In the genomic region with DNA sequence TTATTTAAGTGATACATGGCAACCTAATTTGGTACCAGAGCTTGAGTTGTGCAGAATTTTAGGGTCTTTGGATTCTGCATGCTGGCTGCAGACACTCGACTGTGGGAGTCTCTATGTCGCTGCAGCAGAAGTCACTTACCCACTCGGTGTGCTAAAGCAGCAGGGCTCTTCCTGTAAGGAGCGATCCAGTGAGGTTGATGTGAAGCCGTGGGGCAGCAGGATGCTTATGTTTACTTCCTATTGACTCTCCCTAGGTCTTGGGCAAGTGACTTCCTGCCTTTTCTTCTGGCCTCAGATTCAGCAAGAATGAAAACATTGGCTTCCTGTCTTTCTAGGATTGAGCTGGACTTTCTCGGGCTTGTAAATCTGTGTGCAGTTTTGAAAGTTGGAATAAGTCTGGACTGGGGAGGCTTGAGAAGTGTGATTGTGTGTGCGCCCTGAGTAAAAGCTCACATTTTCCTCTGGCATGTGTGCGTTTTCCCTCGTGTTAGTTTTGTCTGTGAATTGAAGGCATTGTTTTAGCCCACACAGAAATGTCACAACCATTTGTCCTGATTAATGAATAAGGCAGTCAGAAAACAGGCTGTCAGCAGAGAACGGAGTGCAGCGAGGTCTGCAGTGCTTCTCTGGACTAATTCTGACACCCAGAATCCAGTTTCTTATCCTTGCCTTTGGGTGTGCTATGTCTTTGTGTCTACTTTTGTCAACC, we compare ENCODE assay signal across 8 mouse cellular contexts.
DNase-seq lines count a peak whose midpoint lies in the region; ATAC-seq lines count a peak whose summit lies in the region.
"Had no signal": no experiment of that assay in that cellular context is flagged by ENCODE, and none has a peak within 500 bp of the region (broad histone marks: within the 10 kb centered on the region; RNA-seq: fewer than 3 reads in every experiment).

No protein-coding gene starts in this region.

- 0 out of 2 replicates have a peak, but pooled peaks cover under 1% of the 10 kb centered on the region for H3K36me3 ChIP-seq in neural tube, embryonic 13.5 days
- H3K36me3 ChIP-seq in heart, embryonic 16.5 days (ENCODE audit: control insufficient read depth, insufficient read depth) = peaks cover 11% of the 10 kb centered on the region
- H3K36me3 ChIP-seq in liver, embryonic 11.5 days (ENCODE audit: control insufficient read depth, insufficient read depth, low read length) = no peaks in the 10 kb centered on the region
- H3K36me3 ChIP-seq in forebrain, embryonic 15.5 days = no peaks in the 10 kb centered on the region

- H3K27ac ChIP-seq in neural tube, embryonic 13.5 days (replicated peaks) = peak overlapping the region; percentile 65
- peak overlapping the region; percentile 73 for H3K27ac ChIP-seq in heart, embryonic 16.5 days (ENCODE audit: low read length)
- H3K27ac ChIP-seq in liver, embryonic 11.5 days (ENCODE audit: low read depth, low read length) = peak overlapping the region; percentile 30; the same call in 1 of the 2 replicates
- no peak overlapping the region for H3K27ac ChIP-seq in forebrain, embryonic 15.5 days (replicated peaks)
- H3K27ac ChIP-seq: neural tube, embryonic 12.5 days had no signal

- H3K27me3 ChIP-seq in neural tube, embryonic 13.5 days = no peaks in the 10 kb centered on the region
- H3K27me3 ChIP-seq in heart, embryonic 16.5 days (ENCODE audit: control insufficient read depth, insufficient read depth, low read length) = no peaks in the 10 kb centered on the region
- H3K27me3 ChIP-seq in liver, embryonic 11.5 days (replicated peaks; ENCODE audit: control insufficient read depth, insufficient read depth, low read length) = no peaks in the 10 kb centered on the region
- H3K27me3 ChIP-seq in forebrain, embryonic 15.5 days = no peaks in the 10 kb centered on the region
- H3K27me3 ChIP-seq: neural tube, embryonic 12.5 days had no signal

- H3K4me3 ChIP-seq in neural tube, embryonic 13.5 days = no peak overlapping the region
- H3K4me3 ChIP-seq in heart, embryonic 16.5 days (ENCODE audit: low read length) = no peak overlapping the region
- no peak overlapping the region for H3K4me3 ChIP-seq in liver, embryonic 11.5 days (ENCODE audit: low read depth, low read length)
- H3K4me3 ChIP-seq in forebrain, embryonic 15.5 days = no peak overlapping the region
- H3K4me3 ChIP-seq: neural tube, embryonic 12.5 days had no signal

- peak overlapping the region; percentile 6; the same call in 1 of the 2 replicates for H3K9ac ChIP-seq in neural tube, embryonic 13.5 days
- H3K9ac ChIP-seq in heart, embryonic 16.5 days (ENCODE audit: low read length) = no peak overlapping the region
- 0 out of 2 replicates have a peak overlapping the region, but pooled peaks have one; percentile 12 for H3K9ac ChIP-seq in liver, embryonic 11.5 days (ENCODE audit: low read depth, low read length)
- H3K9ac ChIP-seq in forebrain, embryonic 15.5 days (replicated peaks) = no peak overlapping the region
- H3K9ac ChIP-seq: neural tube, embryonic 12.5 days had no signal

- no peak for DNase-seq in neural tube, embryonic 10.5 days (ENCODE audit: extremely low spot score, low spot score)
- DNase-seq in liver, embryonic 11.5 days (ENCODE audit: low spot score) = no peak
- no peak for DNase-seq in urinary bladder, adult 2 months (ENCODE audit: low spot score)
- no peak for DNase-seq in spleen, postnatal 10 days (ENCODE audit: low spot score in 2 of 2)

- no peak overlapping the region for H3K4me2 ChIP-seq in neural tube, embryonic 13.5 days
- peak overlapping the region; percentile 29; the same call in 1 of the 2 replicates for H3K4me2 ChIP-seq in heart, embryonic 16.5 days (ENCODE audit: low read depth, low read length)
- 0 out of 2 replicates have a peak overlapping the region, but pooled peaks have one; percentile 0 for H3K4me2 ChIP-seq in liver, embryonic 11.5 days
- no peak overlapping the region for H3K4me2 ChIP-seq in forebrain, embryonic 15.5 days (replicated peaks)
- H3K4me2 ChIP-seq: neural tube, embryonic 12.5 days had no signal

- ATAC-seq in neural tube, embryonic 13.5 days (ENCODE audit: low read depth) = no peak
- no peak for ATAC-seq in heart, embryonic 16.5 days (replicated peaks; ENCODE audit: extremely low read depth, insufficient read depth, low FRiP score)
- ATAC-seq in liver, embryonic 11.5 days (replicated peaks; ENCODE audit: low FRiP score) = no peak
- ATAC-seq in forebrain, embryonic 15.5 days (replicated peaks) = no peak

- H3K4me1 ChIP-seq in neural tube, embryonic 13.5 days (replicated peaks) = peaks cover 13% of the 10 kb centered on the region; the same call in 1 of the 2 replicates
- peaks cover 33% of the 10 kb centered on the region for H3K4me1 ChIP-seq in heart, embryonic 16.5 days (ENCODE audit: control insufficient read depth, insufficient read depth, low read length)
- H3K4me1 ChIP-seq in liver, embryonic 11.5 days (replicated peaks; ENCODE audit: control insufficient read depth, insufficient read depth, low read length) = peaks cover 3% of the 10 kb centered on the region
- 0 out of 2 replicates have a peak, but pooled peaks cover 4% of the 10 kb centered on the region for H3K4me1 ChIP-seq in forebrain, embryonic 15.5 days

- H3K9me3 ChIP-seq in neural tube, embryonic 13.5 days = no peaks in the 10 kb centered on the region
- no peaks in the 10 kb centered on the region for H3K9me3 ChIP-seq in heart, embryonic 16.5 days (replicated peaks; ENCODE audit: control insufficient read depth, low read length)
- no peaks in the 10 kb centered on the region for H3K9me3 ChIP-seq in liver, embryonic 11.5 days (ENCODE audit: control insufficient read depth, low read length)
- no peaks in the 10 kb centered on the region for H3K9me3 ChIP-seq in forebrain, embryonic 15.5 days
- H3K9me3 ChIP-seq: neural tube, embryonic 12.5 days had no signal

- WGBS in neural tube, embryonic 13.5 days = 48% methylated on average over 11 of the region's 11 CpGs
- WGBS in heart, embryonic 16.5 days = 35% methylated on average over 11 of the region's 11 CpGs
- 51% methylated on average over 11 of the region's 11 CpGs for WGBS in liver, embryonic 11.5 days
- WGBS in forebrain, embryonic 15.5 days = 62% methylated on average over 11 of the region's 11 CpGs

Comparison
In these comparisons a context has a peak if more than half of its experiments do, and no peak if none do; other contexts are left out.
1. H3K4me2 ChIP-seq: peak in heart, embryonic 16.5 days (single experiment) and liver, embryonic 11.5 days (single experiment); none in neural tube, embryonic 13.5 days (single experiment) and forebrain, embryonic 15.5 days (single experiment).
2. H3K9ac ChIP-seq: peak in neural tube, embryonic 13.5 days (single experiment) and liver, embryonic 11.5 days (single experiment); none in heart, embryonic 16.5 days (single experiment) and forebrain, embryonic 15.5 days (single experiment).